Mouse (Mus musculus) lung, embryonic 14.5 days (tissue): ENCODE measurements at regions not wholly inside any gene's neighbourhood (a gene's known extent, or its start where the extent isn't known, plus 50 kb on each side); places are given as distances from the start of the nearest gene placed in this dataset.

Experiments used
- ATAC-seq: fragments of 200-750 bp; cut with Nextera tagmentation; 2 replicates; pipeline ENCODE4 v1.8.0; 2017; ENCODE audit warnings: mild to moderate bottlenecking, moderate TSS enrichment, moderate library complexity; ENCODE audit not compliant: insufficient read depth
- DNase-seq: peaks from one replicate; pipeline ENCODE4 v3.0.0-alpha.2; 2015
- H3K27ac ChIP-seq: fragments of 300-500 bp; sonication (generic); 2 replicates; pipeline ENCODE4 v1.5.1; 2014; ENCODE audit warnings: low read depth, mild to moderate bottlenecking, moderate library complexity
- H3K27me3 ChIP-seq: fragments of 300-500 bp; sonication (generic); 2 replicates; pipeline ENCODE4 v1.6.1; 2014; ENCODE audit warnings: low read length, control low read depth; ENCODE audit not compliant: insufficient read depth
- H3K36me3 ChIP-seq: fragments of 300-500 bp; sonication (generic); 2 replicates; pipeline ENCODE4 v1.6.1; 2014; ENCODE audit warnings: control low read depth; ENCODE audit not compliant: insufficient read depth
- H3K4me1 ChIP-seq: fragments of 300-500 bp; sonication (generic); 2 replicates; pipeline ENCODE4 v1.6.1; 2014; ENCODE audit warnings: antibody characterized with exemption, control low read depth; ENCODE audit not compliant: insufficient read depth
- H3K4me2 ChIP-seq: fragments of 300-500 bp; sonication (generic); 2 replicates; pipeline ENCODE4 v1.6.1; 2014; ENCODE audit warnings: mild to moderate bottlenecking
- H3K4me3 ChIP-seq: fragments of 300-500 bp; sonication (generic); 2 replicates; pipeline ENCODE4 v1.5.1; 2014; ENCODE audit warnings: low read depth, low read length
- H3K9ac ChIP-seq: fragments of 300-500 bp; sonication (generic); 2 replicates; pipeline ENCODE4 v1.6.1; 2014
- H3K9me3 ChIP-seq: fragments of 300-500 bp; sonication (generic); 2 replicates; pipeline ENCODE4 v1.6.1; 2016; ENCODE audit warnings: low read depth, low read length, control low read depth
- CTCF ChIP-seq: IDR thresholded peaks from 2 replicates; pipeline ENCODE4 v1.5.1; 2016; ENCODE audit warnings: antibody characterized with exemption, low read depth
- WGBS: fragments of 180-500 bp; shearing (Covaris S2); extraction: QIAGEN DNeasy Blood & Tissue Kit; methylation state at CpG from one replicate; pipeline ENCODE4 v1.1.7; 2014; 5-methylcytosine and 5-hydroxymethylcytosine counted together

DNA sequence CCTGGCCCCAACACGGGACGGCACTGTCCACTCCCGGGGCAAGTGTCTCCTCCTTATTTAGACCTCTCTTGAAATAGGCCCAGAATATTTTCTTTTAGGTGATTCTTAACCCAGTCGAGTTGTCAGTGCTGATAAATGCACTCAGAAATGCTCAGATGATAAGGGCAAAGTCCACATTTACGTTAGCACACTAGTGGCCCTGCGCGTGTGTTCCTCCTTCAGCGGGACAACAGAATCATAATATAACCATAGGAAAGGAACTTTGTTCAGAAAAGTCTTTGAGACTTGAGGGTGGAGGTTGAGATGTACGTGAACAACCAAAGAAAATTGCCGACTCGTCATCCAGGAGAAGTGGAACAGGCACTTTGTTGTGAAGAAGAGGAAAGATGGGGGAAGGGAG lies 113.8 kb upstream of the Smyd2 start:
- Histone ChIP-seq H3K9ac (no peak overlapping the region), H3K36me3 (no peaks in the 10 kb centered on the region), H3K27ac (no peak overlapping the region), H3K9me3 (no peaks in the 10 kb centered on the region), H3K27me3 (no peaks in the 10 kb centered on the region), H3K4me3 (no peak overlapping the region), H3K4me1 (no peaks in the 10 kb centered on the region), H3K4me2 (no peak overlapping the region)
- DNase-seq: no peak
- WGBS: 77% methylated on average over 11 of the region's 11 CpGs
- no peak for TF ChIP-seq CTCF
- no peak for ATAC-seq

DNA sequence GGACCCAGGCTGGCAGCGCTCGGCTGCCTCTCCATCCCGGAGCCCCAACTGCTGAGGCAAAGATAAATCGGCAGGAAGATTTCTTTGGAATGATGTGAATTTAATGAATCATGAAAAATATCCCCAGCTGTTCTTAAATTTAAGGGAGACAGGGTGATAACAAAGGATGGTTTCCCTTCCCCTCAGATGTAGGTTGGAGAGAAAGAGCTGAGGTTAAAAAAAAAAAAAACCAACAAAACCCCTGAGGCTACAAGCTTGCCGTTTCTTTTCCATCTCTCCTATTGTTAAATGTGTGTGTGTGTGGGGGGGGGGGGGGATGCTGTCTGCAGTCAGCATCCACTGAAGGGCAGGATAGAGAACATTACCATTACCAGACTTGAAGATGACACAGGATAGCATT lies 111.9 kb upstream of the Smyd2 start:
- Histone ChIP-seq H3K4me1 (no peaks in the 10 kb centered on the region), H3K9ac (no peak overlapping the region), H3K27me3 (no peaks in the 10 kb centered on the region), H3K9me3 (no peaks in the 10 kb centered on the region), H3K27ac (no peak overlapping the region), H3K4me3 (no peak overlapping the region), H3K36me3 (no peaks in the 10 kb centered on the region), H3K4me2 (no peak overlapping the region)
- ATAC-seq (no peak), DNase-seq (no peak)
- TF ChIP-seq CTCF: no peak
- 29% methylated on average over 5 of the region's 5 CpGs for WGBS

DNA sequence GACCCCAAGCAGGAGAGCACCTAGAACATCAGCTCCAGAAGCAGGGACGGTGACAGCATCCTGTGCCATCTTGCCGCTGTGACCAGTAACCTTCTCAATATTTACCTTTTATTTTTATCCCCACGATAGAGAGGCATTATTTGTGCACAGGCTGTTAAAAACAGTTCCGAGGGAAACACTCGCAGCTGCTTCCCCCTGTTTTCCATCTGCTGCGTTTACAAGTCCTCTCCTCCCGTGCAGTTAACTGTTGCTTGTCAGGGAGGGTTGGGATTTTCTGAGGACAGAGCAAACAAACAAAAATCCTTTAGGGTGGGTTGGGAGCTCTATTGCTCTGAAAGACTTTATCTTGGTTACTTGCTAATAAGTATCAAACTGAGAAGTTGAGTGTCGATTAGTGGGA lies 105.4 kb upstream of the Smyd2 start:
- TF ChIP-seq CTCF: no peak
- no peak overlapping the region for H3K4me3 ChIP-seq
- DNase-seq (no peak), ATAC-seq (no peak)
- no peak overlapping the region for H3K4me2 ChIP-seq
- no peaks in the 10 kb centered on the region for H3K9me3 ChIP-seq
- H3K27ac ChIP-seq: no peak overlapping the region
- H3K27me3 ChIP-seq: no peaks in the 10 kb centered on the region
- WGBS: 16% methylated on average over 8 of the region's 8 CpGs
- no peaks in the 10 kb centered on the region for H3K36me3 ChIP-seq
- no peak overlapping the region for H3K9ac ChIP-seq
- H3K4me1 ChIP-seq: no peaks in the 10 kb centered on the region

DNA sequence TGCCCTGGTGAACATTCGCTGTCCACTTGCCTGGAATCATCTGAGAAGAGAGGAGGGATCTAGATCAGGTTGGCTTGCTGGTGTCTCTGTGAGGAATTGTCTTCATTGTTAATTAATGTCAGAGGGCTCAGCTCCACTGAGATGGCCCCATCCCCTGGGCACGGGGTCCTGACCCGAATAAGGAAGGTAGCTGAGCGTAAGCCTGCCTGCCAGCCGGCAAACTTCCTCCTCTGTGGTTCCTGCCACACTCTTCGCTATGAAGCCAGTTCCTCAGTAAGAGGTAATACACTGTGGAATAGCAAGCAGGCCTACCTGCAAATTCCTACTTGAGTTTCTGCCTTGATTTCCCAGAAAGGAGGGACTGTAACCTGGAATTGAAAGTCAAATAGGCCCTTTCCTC lies 87.3 kb upstream of the Smyd2 start:
- Histone ChIP-seq H3K27me3 (no peaks in the 10 kb centered on the region), H3K4me2 (no peak overlapping the region), H3K4me1 (no peaks in the 10 kb centered on the region), H3K27ac (no peak overlapping the region), H3K4me3 (no peak overlapping the region), H3K9me3 (no peaks in the 10 kb centered on the region), H3K9ac (no peak overlapping the region), H3K36me3 (no peaks in the 10 kb centered on the region)
- no peak for TF ChIP-seq CTCF
- ATAC-seq: no peak
- WGBS: 65% methylated on average over 6 of the region's 6 CpGs
- no peak for DNase-seq

DNA sequence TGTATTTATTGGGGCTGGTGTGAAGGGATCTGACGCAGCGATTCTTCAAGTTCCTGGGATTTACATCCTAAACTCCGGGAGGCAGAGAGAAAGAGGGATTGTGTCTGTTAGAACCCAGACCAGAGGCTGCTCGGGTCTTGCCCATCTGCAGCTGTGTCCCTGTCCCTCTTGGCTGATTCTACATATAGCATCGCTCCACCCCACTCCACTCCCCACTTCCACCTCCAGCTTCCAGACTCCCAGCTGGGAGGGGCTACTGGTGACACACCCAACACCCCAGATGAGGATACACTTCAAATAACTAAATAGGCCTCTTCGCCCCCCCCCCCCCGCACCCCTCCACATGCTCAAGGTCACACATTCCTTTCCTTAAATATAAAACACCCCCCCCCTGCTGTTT lies 85.1 kb upstream of the Smyd2 start:
- no peak for ATAC-seq
- no peak for DNase-seq
- WGBS: 53% methylated on average over 7 of the region's 7 CpGs
- no peak overlapping the region for H3K9ac ChIP-seq
- H3K9me3 ChIP-seq: no peaks in the 10 kb centered on the region
- H3K4me1 ChIP-seq: no peaks in the 10 kb centered on the region
- TF ChIP-seq CTCF: no peak
- H3K4me3 ChIP-seq: no peak overlapping the region
- H3K36me3 ChIP-seq: no peaks in the 10 kb centered on the region
- no peaks in the 10 kb centered on the region for H3K27me3 ChIP-seq
- no peak overlapping the region for H3K4me2 ChIP-seq
- no peak overlapping the region for H3K27ac ChIP-seq

DNA sequence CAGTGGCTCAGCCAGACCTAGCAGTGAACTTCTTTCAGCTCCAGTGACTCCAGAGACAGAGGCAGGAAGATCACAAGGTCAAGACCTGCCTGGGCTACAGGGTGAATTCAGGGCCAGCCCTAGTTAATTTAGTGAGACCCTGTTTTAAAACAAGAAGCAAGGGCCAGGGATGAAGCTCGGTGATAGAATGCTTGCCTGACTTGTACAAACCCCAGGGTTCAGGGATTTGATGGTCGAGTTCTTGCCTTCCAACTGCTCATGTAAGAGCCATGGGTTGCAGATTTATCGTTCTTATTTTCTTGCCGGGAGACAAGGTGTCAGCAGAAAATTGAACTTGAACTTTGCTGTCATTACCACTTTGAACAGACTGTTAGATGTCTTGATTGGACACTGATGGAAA lies 78.9 kb upstream of the Smyd2 start:
- WGBS: 46% methylated on average over 4 of the region's 4 CpGs
- H3K9ac ChIP-seq: no peak overlapping the region
- ATAC-seq (no peak), DNase-seq (no peak)
- no peak for TF ChIP-seq CTCF
- H3K4me2 ChIP-seq: no peak overlapping the region
- H3K4me3 ChIP-seq: no peak overlapping the region
- H3K4me1 ChIP-seq: no peaks in the 10 kb centered on the region
- H3K36me3 ChIP-seq: no peaks in the 10 kb centered on the region
- H3K27me3 ChIP-seq: no peaks in the 10 kb centered on the region
- H3K9me3 ChIP-seq: no peaks in the 10 kb centered on the region
- no peak overlapping the region for H3K27ac ChIP-seq

DNA sequence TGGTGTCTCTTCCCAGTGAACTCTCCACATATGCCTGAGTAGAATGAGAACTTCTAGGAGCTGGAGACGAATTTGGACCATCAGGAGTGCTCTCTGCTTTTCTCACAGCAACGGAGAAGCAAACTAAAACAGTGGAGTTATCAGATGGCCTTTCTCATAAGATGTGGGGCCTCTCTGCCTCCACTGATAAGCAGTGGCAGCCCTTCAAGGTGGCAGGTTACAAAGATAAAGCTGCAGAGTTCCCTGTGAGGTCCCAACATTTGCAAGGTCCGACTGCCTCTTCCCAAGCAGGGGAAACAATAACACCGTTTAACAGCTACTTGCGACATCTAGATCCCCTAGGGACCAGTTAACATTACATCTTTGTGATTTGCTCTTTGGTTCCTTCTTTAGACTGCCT lies 71.5 kb upstream of the Smyd2 start:
- 8% methylated on average over 5 of the region's 5 CpGs for WGBS
- no peaks in the 10 kb centered on the region for H3K36me3 ChIP-seq
- no peaks in the 10 kb centered on the region for H3K27me3 ChIP-seq
- H3K4me1 ChIP-seq: no peaks in the 10 kb centered on the region
- no peak for TF ChIP-seq CTCF
- ATAC-seq (no peak), DNase-seq (no peak)
- H3K9ac ChIP-seq: no peak overlapping the region
- H3K9me3 ChIP-seq: no peaks in the 10 kb centered on the region
- no peak overlapping the region for H3K4me3 ChIP-seq
- 0 out of 2 replicates have a peak overlapping the region, but pooled peaks have one; percentile 28 for H3K27ac ChIP-seq
- H3K4me2 ChIP-seq: no peak overlapping the region

DNA sequence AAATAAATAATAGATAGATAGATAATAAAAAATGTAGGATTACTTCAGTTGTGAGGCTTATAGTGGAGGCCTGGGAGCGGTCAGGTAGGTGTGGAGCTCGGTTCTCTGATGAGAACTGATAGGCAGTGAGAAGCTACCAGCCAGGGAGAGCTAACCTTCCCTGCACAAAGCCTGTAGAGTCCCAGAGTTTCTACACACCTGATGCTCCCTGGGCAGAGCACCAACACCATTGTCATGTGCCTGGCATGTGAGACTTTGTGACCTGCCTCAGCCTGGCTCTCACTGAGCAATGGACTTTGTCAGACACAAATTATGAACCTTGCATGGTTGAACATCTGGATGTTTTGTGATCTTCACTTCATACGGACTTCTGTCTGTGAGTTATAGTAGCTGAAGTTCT lies 71.1 kb upstream of the Smyd2 start:
- ATAC-seq (no peak), DNase-seq (no peak)
- H3K9ac ChIP-seq: no peak overlapping the region
- no peaks in the 10 kb centered on the region for H3K9me3 ChIP-seq
- H3K4me1 ChIP-seq: no peaks in the 10 kb centered on the region
- no peaks in the 10 kb centered on the region for H3K27me3 ChIP-seq
- H3K36me3 ChIP-seq: no peaks in the 10 kb centered on the region
- H3K4me2 ChIP-seq: no peak overlapping the region
- 66% methylated on average over 3 of the region's 3 CpGs for WGBS
- H3K4me3 ChIP-seq: no peak overlapping the region
- H3K27ac ChIP-seq: no peak overlapping the region
- TF ChIP-seq CTCF: no peak
